Comparison of ENCODE assay signal across 23 mouse cellular contexts in the genomic region with DNA sequence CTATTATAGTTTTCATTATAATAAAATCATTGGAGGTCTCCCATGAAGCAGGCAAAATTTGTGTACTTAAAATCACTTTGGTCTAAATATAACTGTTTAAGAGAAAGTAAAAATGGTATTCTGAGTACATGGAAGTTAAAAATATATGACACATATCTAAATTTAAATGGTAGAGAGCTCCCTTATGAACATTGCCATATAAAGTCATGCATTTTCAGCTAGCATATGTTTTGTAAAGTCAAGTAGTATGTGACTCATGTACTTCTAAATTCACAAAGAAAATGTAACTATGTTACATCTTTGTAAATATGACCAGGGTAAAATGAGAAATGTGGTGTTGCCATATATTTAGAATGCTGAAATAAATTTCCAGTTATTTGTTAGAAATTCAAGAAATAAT.
DNase-seq lines count a peak whose midpoint lies in the region; ATAC-seq and TF ChIP-seq lines count a peak whose summit lies in the region.
"Had no signal": no experiment of that assay in that cellular context is flagged by ENCODE, and none has a peak within 500 bp of the region (broad histone marks: within the 10 kb centered on the region; RNA-seq: fewer than 3 reads in every experiment).

No protein-coding gene starts in this region.

- no peaks in the 10 kb centered on the region for H3K9me3 ChIP-seq in forebrain, postnatal 0 days (ENCODE audit: low read length)
- no peaks in the 10 kb centered on the region for H3K9me3 ChIP-seq in forebrain, embryonic 11.5 days (ENCODE audit: control insufficient read depth, low read length)
- H3K9me3 ChIP-seq: G1E had no signal

- DNase-seq in forebrain, postnatal 0 days = no peak
- DNase-seq in forebrain, embryonic 11.5 days (ENCODE audit: low spot score) = no peak
- no peak for DNase-seq in frontal cortex, postnatal 36 days (ENCODE audit: low spot score in 2 of 2)
- DNase-seq in brain, adult 2 months (ENCODE audit: low read depth, low spot score) = peak; percentile 21
- DNase-seq in telencephalon, adult 2 months (ENCODE audit: low read depth, low spot score) = peak; percentile 17
- DNase-seq in thymus, postnatal 10 days (ENCODE audit: low spot score in 2 of 2) = no peak
- DNase-seq in spleen, adult 18-20 months = no peak
- DNase-seq: adrenal gland, adult 2 months; adrenal gland, adult 8-10 months; adrenal gland, postnatal 10 days; adrenal gland, postnatal 14 days; adrenal gland, postnatal 25 days; adrenal gland, postnatal 36 days; B cell, adult 2 months; cerebellum, adult 11 months; cerebellum, adult 11-12 months; cerebellum, adult 18-20 months had no signal

- no peak overlapping the region for H3K4me2 ChIP-seq in forebrain, postnatal 0 days (ENCODE audit: low read depth)
- no peak overlapping the region for H3K4me2 ChIP-seq in forebrain, embryonic 11.5 days (ENCODE audit: low read depth, low read length, severe bottlenecking)

- no peak overlapping the region for H3K27ac ChIP-seq in forebrain, postnatal 0 days (ENCODE audit: low read depth, low read length)
- no peak overlapping the region for H3K27ac ChIP-seq in forebrain, embryonic 11.5 days (ENCODE audit: low read depth, low read length)

- H3K36me3 ChIP-seq in forebrain, postnatal 0 days (ENCODE audit: insufficient read depth) = no peaks in the 10 kb centered on the region
- no peaks in the 10 kb centered on the region for H3K36me3 ChIP-seq in forebrain, embryonic 11.5 days (ENCODE audit: control insufficient read depth, insufficient read depth, low read length)
- H3K36me3 ChIP-seq: G1E had no signal

- no peak overlapping the region for H3K4me3 ChIP-seq in forebrain, postnatal 0 days (ENCODE audit: low read depth, low read length)
- H3K4me3 ChIP-seq in forebrain, embryonic 11.5 days (ENCODE audit: low read depth, low read length) = no peak overlapping the region

- TF ChIP-seq CTCF in forebrain, postnatal 0 days (IDR thresholded peaks at IDR 0.05; ENCODE audit: low read depth) = no peak

- ATAC-seq in forebrain, postnatal 0 days = peak; percentile 61; the same call in 1 of the 2 replicates
- no peak for ATAC-seq in forebrain, embryonic 11.5 days (replicated peaks; ENCODE audit: low FRiP score)
- peak; percentile 98 for ATAC-seq in frontal cortex, adult (ENCODE audit: low TSS enrichment)
- ATAC-seq: activated CD4-positive, CD25-positive, alpha-beta regulatory T cell, adult 4 months; CD4-positive, CD25-positive, alpha-beta regulatory T cell, adult 4 months; Patski had no signal

- H3K4me1 ChIP-seq in forebrain, postnatal 0 days (ENCODE audit: insufficient read depth) = no peaks in the 10 kb centered on the region
- no peaks in the 10 kb centered on the region for H3K4me1 ChIP-seq in forebrain, embryonic 11.5 days (replicated peaks; ENCODE audit: control insufficient read depth, insufficient read depth, low read length)

- no peak overlapping the region for H3K9ac ChIP-seq in forebrain, postnatal 0 days
- H3K9ac ChIP-seq in forebrain, embryonic 11.5 days (ENCODE audit: low read length) = no peak overlapping the region

- no peaks in the 10 kb centered on the region for H3K27me3 ChIP-seq in forebrain, postnatal 0 days (ENCODE audit: insufficient read depth, low read length)
- no peaks in the 10 kb centered on the region for H3K27me3 ChIP-seq in forebrain, embryonic 11.5 days (ENCODE audit: control insufficient read depth, insufficient read depth, low read length)
- H3K27me3 ChIP-seq: CH12.LX, Patski had no signal

Comparison
In these comparisons a context has a peak if more than half of its experiments do, and no peak if none do; other contexts are left out.
1. DNase-seq: peak in brain, adult 2 months (single experiment) and telencephalon, adult 2 months (single experiment); none in forebrain, postnatal 0 days (single experiment), forebrain, embryonic 11.5 days (single experiment), frontal cortex, postnatal 36 days (0 of 2), thymus, postnatal 10 days (0 of 2) and spleen, adult 18-20 months (0 of 2).